Mouse (Mus musculus): Measurements from ENCODE around the gene Taar2. TPM values are rescaled to one million over a fixed set of nuclear protein-coding genes. Genes with fewer than 3 reads are reported as not detected.

Gene Taar2
- total RNA-seq, 2 experiments from 2014 or later, result not detected

DNA sequence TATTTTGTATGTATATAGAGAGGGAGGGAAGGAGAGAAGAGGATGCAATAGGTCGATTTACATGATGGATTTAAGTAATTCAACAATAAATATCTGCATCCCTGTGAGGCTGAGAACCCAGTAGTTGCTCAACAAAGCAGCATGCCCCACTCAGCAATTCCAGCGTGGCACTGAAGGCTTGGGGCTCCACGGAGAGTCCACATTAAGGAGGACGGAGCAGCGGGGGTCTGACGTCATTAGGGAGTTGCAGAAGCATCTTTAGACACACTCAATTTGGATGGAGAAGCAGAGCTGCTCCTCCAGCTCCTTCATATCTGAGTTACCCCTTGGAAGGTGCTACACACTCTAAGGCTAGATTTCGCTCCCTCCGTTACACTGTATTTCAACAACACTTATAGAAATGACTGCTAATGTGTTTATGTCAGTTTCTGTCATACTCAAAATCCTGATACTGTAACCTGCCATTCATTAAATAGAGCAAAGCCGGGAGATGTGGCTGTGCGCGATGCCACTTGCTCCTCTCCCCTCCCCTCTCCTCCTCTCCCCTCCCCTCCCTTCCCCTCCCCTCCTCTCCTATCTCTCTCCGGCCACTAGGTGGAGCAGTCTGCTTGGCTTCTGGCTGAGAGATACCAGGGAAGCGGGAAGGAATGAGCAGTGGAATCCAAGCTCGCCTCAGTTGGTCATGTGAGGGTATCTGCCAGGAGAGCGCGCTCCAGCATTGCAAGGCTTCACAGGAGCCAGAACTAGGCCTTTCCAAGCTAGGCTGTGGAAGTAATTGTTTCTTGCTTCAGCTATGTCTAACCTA lies 40.7 kb downstream of the Taar2 start:
- DNase-seq (ENCODE audit: low spot score in 2 of 2), result peak; percentile 64 to 77

DNA sequence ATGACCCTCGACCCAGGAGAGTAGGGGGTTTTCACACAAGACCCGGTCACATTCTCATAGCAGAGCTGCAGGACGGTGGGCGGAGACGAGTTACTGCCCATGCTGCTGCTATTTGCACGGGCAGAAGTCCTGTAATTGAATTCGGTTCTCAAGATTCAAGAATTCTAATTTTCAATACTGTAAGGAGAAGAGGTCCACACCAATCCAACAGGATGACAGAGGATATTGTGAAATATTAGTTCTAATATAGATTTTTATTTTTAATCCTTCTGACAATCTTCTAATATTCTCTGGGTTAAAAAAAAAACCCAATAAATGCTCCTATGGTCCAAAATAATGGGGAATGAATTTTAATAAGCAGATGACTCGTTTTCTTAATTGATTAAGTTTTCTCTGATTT lies 47.2 kb downstream of the Taar2 start, which contains the start of gene Taar6:
Gene Taar6 (minus strand): TSS at position 101 of the 400 bp plus-strand sequence.
- no peak for DNase-seq (ENCODE audit: low spot score in 2 of 2)

- DNase-seq (ENCODE audit: low spot score in 2 of 2), result no peak
Observed at GRCm38 (mm10) chr10:23986419-23986818, 48.0 kb downstream of the Taar2 start.

Other genes starting within 250 kb of the Taar2 start
- gene Rps12, start 151.3 kb upstream of the Taar2 start, total RNA-seq (2021), result 100 to 1,000 TPM; 214 to 218 TPM
- 10 to 100 TPM; 24.7 to 30.8 TPM for gene Slc18b1, start 141.6 kb upstream of the Taar2 start, total RNA-seq (2021)
- gene Vnn3, start 87.1 kb upstream of the Taar2 start, total RNA-seq (2021), result under 1 TPM in 1 of 2 experiments, not detected in 1; 0.21 TPM
- gene Vnn1, start 43.9 kb upstream of the Taar2 start, total RNA-seq (2021), result under 1 TPM; 0.14 to 0.25 TPM
- not detected for gene Taar1, start 18.2 kb upstream of the Taar2 start, total RNA-seq (2021)
- not detected for gene Taar3, start 11.0 kb downstream of the Taar2 start, total RNA-seq (2021)
- not detected for gene Taar4, start 21.9 kb downstream of the Taar2 start, total RNA-seq (2021)
- gene Taar5, start 32.1 kb downstream of the Taar2 start, total RNA-seq (2021), result not detected
- gene Taar6, start 47.1 kb downstream of the Taar2 start, total RNA-seq (2021), result not detected
- gene Taar7a, start 54.9 kb downstream of the Taar2 start, total RNA-seq (2021), result not detected
- gene Taar7b, start 61.4 kb downstream of the Taar2 start, total RNA-seq (2021), result not detected
- gene Taar7d, start 88.7 kb downstream of the Taar2 start, total RNA-seq (2021), result not detected
- gene Taar7e, start 99.0 kb downstream of the Taar2 start, total RNA-seq (2021), result not detected
- gene Taar7f, start 110.9 kb downstream of the Taar2 start, total RNA-seq (2021), result not detected
- not detected for gene Taar8a, start 137.9 kb downstream of the Taar2 start, total RNA-seq (2021)
- gene Taar8b, start 153.7 kb downstream of the Taar2 start, total RNA-seq (2021), result not detected
- not detected for gene Taar8c, start 163.3 kb downstream of the Taar2 start, total RNA-seq (2021)
- gene Taar9, start 171.0 kb downstream of the Taar2 start, total RNA-seq (2021), result not detected
- gene Stx7, start 210.7 kb downstream of the Taar2 start, total RNA-seq (2021), result 100 to 1,000 TPM; 122 to 129 TPM